Mouse (Mus musculus) stomach, postnatal 0 days (tissue): ENCODE data around the gene 9930104L06Rik.

Experiments
- CTCF ChIP-seq: IDR thresholded peaks from 2 replicates; pipeline ENCODE4 v1.5.1; 2016; ENCODE audit warnings: antibody characterized with exemption, low read depth, mild to moderate bottlenecking, moderate library complexity
- EP300 ChIP-seq: optimal IDR thresholded peaks from 2 replicates; pipeline ENCODE3; 2016; ENCODE audit warnings: antibody characterized with exemption

GRCm38 (mm10) chr4:124888702-124889101 is 48.1 kb upstream of the 9930104L06Rik start:
- no peak for TF ChIP-seq EP300
- TF ChIP-seq CTCF, result no peak
